Mouse (Mus musculus) liver, postnatal 0 days (tissue): ENCODE results near the gene Lifr. TPM values are rescaled to one million over a fixed set of nuclear protein-coding genes. Genes with fewer than 3 reads are reported as not detected.

ENCODE experiments used
- ATAC-seq: fragments of 200-750 bp; cut with Nextera tagmentation; 2 replicates; pipeline ENCODE4 v1.8.0; 2017; ENCODE audit warnings: mild to moderate bottlenecking, moderate library complexity
- DNase-seq: peaks from one replicate; pipeline ENCODE4 v3.0.0-alpha.2; 2016
- H3K27ac ChIP-seq: fragments of 300-500 bp; sonication (generic); 2 replicates; pipeline ENCODE4 v1.5.1; 2014; ENCODE audit warnings: antibody characterized with exemption, moderate library complexity, mild to moderate bottlenecking, low read depth
- H3K27me3 ChIP-seq: fragments of 300-500 bp; sonication (generic); 2 replicates; pipeline ENCODE4 v1.6.1; 2014; ENCODE audit warnings: low read length, control low read depth, mixed read lengths; ENCODE audit not compliant: insufficient read depth
- H3K36me3 ChIP-seq: fragments of 300-500 bp; sonication (generic); replicated peaks from 2 replicates; pipeline ENCODE4 v1.6.1; 2014; ENCODE audit warnings: mild to moderate bottlenecking, control low read depth, low read length, moderate library complexity, mixed read lengths; ENCODE audit not compliant: insufficient read depth
- H3K4me1 ChIP-seq: fragments of 300-500 bp; sonication (generic); 2 replicates; pipeline ENCODE4 v1.6.1; 2014; ENCODE audit warnings: antibody characterized with exemption, mild to moderate bottlenecking, control low read depth; ENCODE audit not compliant: insufficient read depth
- H3K4me2 ChIP-seq: fragments of 300-500 bp; sonication (generic); 2 replicates; pipeline ENCODE4 v1.6.1; 2014; ENCODE audit warnings: low read depth, mild to moderate bottlenecking, low read length, moderate library complexity, mixed read lengths
- H3K4me3 ChIP-seq: fragments of 300-500 bp; sonication (generic); 2 replicates; pipeline ENCODE4 v1.5.1; 2014; ENCODE audit warnings: low read depth, low read length
- H3K9ac ChIP-seq: fragments of 300-500 bp; sonication (generic); replicated peaks from 2 replicates; pipeline ENCODE4 v1.6.1; 2014; ENCODE audit warnings: mild to moderate bottlenecking, moderate library complexity
- H3K9me3 ChIP-seq: fragments of 300-500 bp; sonication (generic); 2 replicates; pipeline ENCODE4 v1.6.1; 2016; ENCODE audit warnings: mild to moderate bottlenecking, control low read depth, low read length, mixed read lengths
- CTCF ChIP-seq: sonication (generic); IDR thresholded peaks from 2 replicates; pipeline ENCODE4 v1.5.1; 2016; ENCODE audit warnings: antibody characterized with exemption, low read depth
- EP300 ChIP-seq: IDR thresholded peaks from 2 replicates; pipeline ENCODE4 v1.6.1; 2016; ENCODE audit warnings: antibody characterized with exemption, low read depth, mild to moderate bottlenecking
- WGBS: fragments of 180-500 bp; shearing (Covaris S2); extraction: QIAGEN DNeasy Blood & Tissue Kit; methylation state at CpG from one replicate; pipeline ENCODE4 v1.1.7; 2014; ENCODE audit not compliant: insufficient replicate concordance; 5-methylcytosine and 5-hydroxymethylcytosine counted together
- polyA plus RNA-seq: library from polyadenylated mRNA; unstranded; fragments of >200 nt; fragmentation: Nextera tagmentation; extraction: Ambion mirVana; gene quantifications from 2 replicates; pipeline ENCODE4 v1.2.1, GENCODE M21; 2015

Lifr gene
- polyA plus RNA-seq, 1 experiment from 2014 or later = 49.1 TPM

DNA sequence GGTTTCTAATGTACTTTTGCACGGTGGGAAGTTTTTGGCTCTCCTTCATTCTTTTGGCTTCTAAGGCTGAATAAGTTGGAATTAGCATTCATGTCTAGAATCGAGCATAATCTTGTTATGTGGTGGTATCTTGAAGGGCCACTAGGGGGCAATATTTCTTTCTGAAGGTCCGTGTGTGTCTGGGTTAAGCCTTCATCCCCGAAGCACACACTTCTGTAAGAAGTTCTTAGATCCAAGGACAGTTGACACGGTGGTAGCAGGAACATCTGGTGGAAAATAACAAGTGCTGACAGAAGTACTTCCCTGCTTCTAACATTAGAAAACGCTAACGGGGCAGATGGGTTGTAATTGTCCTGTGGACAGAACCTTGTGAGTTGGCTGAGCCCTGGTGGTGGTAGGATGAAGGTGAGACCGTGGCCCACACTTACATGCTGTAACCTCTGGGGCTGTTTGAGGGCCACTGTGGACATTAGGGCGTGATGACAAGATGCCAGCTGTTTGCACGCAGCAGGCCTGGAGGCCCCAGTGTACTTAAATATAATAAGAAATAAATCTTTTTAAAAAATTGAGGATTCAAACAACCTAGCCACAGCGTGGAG, 44.1 kb downstream of the Lifr start:
- ATAC-seq = no peak
- Histone ChIP-seq H3K27me3 (no peaks in the 10 kb centered on the region; the same call in 1 of the 2 replicates), H3K36me3 (0 out of 2 replicates have a peak, but pooled peaks cover 3% of the 10 kb centered on the region), H3K4me3 (no peak overlapping the region), H3K9me3 (no peaks in the 10 kb centered on the region), H3K9ac (no peak overlapping the region; the same call in 1 of the 2 replicates), H3K4me2 (no peak overlapping the region; the same call in 1 of the 2 replicates), H3K4me1 (peaks cover 17% of the 10 kb centered on the region), H3K27ac (no peak overlapping the region)
- WGBS = 44% methylated on average over 11 of the region's 11 CpGs
- no peak for DNase-seq
- TF ChIP-seq CTCF = peak; percentile 63
- no peak for TF ChIP-seq EP300

DNA sequence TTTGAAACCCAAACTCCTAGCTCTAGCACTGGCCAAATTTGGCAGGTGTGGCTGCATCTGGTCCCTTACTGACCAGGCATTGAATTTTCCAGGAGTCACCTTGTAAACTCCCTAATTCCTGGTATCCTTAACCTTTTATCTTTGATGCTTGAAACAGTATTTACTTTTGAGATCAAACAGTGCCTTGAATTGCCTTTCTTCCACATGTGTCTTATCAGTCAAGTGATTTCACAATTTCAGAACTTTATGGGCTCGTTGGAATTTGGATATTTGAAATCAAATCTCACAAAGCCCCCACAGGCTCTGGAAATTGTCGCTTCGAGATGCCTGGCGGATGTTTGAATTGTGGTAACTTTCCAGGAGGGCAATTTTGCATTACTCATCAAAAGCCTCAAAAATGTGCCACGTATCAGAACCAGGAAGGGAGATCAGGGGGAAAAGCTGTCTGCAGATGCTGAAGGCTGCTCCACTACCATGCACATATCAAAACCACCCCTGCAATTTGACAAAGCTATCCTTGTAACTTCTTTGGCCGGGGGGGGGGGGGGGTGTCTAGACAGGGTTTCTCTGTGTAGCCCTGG, 45.7 kb downstream of the Lifr start:
- H3K9ac ChIP-seq = no peak overlapping the region
- H3K36me3 ChIP-seq = 0 out of 2 replicates have a peak, but pooled peaks cover 3% of the 10 kb centered on the region
- peaks cover 22% of the 10 kb centered on the region for H3K4me1 ChIP-seq
- TF ChIP-seq EP300 (no peak), CTCF (no peak)
- H3K4me3 ChIP-seq = no peak overlapping the region
- no peak overlapping the region for H3K4me2 ChIP-seq
- DNase-seq (no peak), ATAC-seq (no peak)
- no peaks in the 10 kb centered on the region; the same call in 1 of the 2 replicates for H3K27me3 ChIP-seq
- H3K9me3 ChIP-seq = no peaks in the 10 kb centered on the region
- 38% methylated on average over 6 of the region's 6 CpGs for WGBS
- no peak overlapping the region for H3K27ac ChIP-seq

DNA sequence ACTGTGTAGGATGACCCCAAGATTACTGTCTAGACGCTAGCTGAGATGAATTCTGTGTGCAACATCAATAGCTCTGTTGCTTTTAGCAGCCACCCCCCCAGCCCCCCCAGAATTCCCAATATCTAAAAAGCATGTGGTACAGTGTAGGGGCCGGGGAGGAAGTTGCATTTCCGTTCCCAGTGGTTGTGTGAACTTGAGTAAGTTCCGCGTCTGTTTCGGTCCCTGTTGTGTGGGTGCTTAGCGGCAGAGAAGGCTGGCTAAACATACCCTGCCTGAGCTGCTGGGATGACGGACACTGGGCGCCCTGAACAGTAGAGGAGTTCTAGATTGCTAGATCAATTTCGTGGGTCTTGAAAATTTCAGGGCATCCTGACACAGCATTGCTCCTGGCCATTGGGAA, 46.5 kb downstream of the Lifr start:
- Histone ChIP-seq H3K36me3 (0 out of 2 replicates have a peak, but pooled peaks cover 3% of the 10 kb centered on the region), H3K4me2 (peak overlapping the region; percentile 47), H3K4me3 (no peak overlapping the region), H3K9me3 (no peaks in the 10 kb centered on the region), H3K27me3 (no peaks in the 10 kb centered on the region; the same call in 1 of the 2 replicates), H3K27ac (peak overlapping the region; percentile 87), H3K9ac (no peak overlapping the region; the same call in 1 of the 2 replicates), H3K4me1 (peaks cover 20% of the 10 kb centered on the region)
- no peak for TF ChIP-seq CTCF
- TF ChIP-seq EP300 = peak; percentile 22; the same call in 1 of the 2 replicates
- WGBS = 31% methylated on average over 10 of the region's 10 CpGs
- DNase-seq (no peak), ATAC-seq (no peak)

DNA sequence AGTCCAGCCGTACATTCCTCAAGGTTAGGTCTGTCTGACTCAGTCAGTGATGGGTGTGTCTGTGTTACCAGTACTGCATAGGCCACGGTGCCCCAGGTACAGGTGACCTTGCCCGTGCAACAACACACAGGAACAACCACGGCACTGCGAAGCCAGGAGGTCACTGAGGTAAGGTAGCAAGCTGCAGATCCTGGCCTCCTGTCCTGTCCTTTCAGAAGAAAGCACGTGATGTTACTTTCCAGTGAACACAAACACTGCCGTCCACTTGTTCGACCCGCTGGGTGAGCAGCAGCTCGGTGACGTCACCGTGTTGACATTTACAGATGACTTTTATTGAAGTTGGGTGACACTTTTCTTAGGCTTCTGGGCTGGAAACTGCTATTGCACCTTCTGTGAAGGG, 47.2 kb downstream of the Lifr start:
- Histone ChIP-seq H3K27ac (peak overlapping the region; percentile 87), H3K36me3 (0 out of 2 replicates have a peak, but pooled peaks cover 3% of the 10 kb centered on the region), H3K4me2 (0 out of 2 replicates have a peak overlapping the region, but pooled peaks have one; percentile 3), H3K4me1 (peaks cover 20% of the 10 kb centered on the region), H3K9ac (no peak overlapping the region), H3K4me3 (no peak overlapping the region), H3K9me3 (no peaks in the 10 kb centered on the region), H3K27me3 (no peaks in the 10 kb centered on the region; the same call in 1 of the 2 replicates)
- peak; percentile 63 for DNase-seq
- WGBS = 54% methylated on average over 12 of the region's 12 CpGs
- ATAC-seq = peak; percentile 83
- TF ChIP-seq CTCF (no peak), EP300 (peak; percentile 27; the same call in 1 of the 2 replicates)

DNA sequence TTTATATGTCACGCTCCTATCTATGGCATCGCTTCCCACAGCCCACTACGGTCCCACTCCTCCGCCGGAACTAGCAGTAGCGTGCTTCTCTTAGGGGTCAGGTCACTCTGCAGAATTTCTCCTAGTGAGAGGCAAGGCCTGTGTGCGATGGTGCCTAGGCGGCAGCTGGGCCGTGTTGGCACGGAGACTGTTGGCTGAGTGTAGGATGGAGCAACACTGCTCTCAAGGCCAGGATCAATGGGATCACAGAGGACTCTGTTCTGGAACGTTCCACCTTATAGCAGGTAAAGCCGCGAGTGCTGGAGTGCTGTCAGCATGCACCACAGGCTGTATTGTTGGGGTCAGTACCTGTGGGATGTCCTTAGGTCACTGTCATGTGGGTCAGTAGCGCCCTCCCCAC, 48.1 kb downstream of the Lifr start:
- H3K27me3 ChIP-seq = no peaks in the 10 kb centered on the region
- no peak overlapping the region for H3K4me3 ChIP-seq
- peak; percentile 60 for DNase-seq
- no peaks in the 10 kb centered on the region for H3K9me3 ChIP-seq
- peak; percentile 34 for TF ChIP-seq EP300
- TF ChIP-seq CTCF = no peak
- no peak overlapping the region for H3K4me2 ChIP-seq
- peaks cover 20% of the 10 kb centered on the region for H3K4me1 ChIP-seq
- peak; percentile 86 for ATAC-seq
- H3K9ac ChIP-seq = no peak overlapping the region
- peak overlapping the region; percentile 87 for H3K27ac ChIP-seq
- H3K36me3 ChIP-seq = no peaks in the 10 kb centered on the region
- 63% methylated on average over 14 of the region's 14 CpGs for WGBS

DNA sequence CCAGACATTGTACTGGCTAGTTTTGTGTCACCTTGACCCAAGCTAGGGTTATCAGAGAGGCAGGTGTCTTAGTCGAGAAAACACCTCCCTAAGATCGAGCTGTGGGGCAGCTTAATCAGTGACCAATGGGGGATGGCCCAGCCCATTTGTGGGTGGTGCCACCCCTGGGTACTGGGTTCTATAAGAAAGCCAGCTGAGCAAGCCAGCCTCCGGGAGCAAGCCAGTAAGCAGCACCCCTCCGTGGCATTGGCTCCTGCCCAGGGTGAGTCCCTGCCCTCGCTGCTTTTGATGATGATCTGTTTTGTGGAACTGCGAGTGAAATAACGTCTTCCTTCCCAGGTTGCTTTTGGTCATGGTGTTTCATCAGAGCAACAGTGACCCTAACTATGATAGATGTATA, 49.9 kb downstream of the Lifr start:
- ATAC-seq (no peak), DNase-seq (no peak)
- H3K36me3 ChIP-seq = no peaks in the 10 kb centered on the region
- no peaks in the 10 kb centered on the region for H3K27me3 ChIP-seq
- peaks cover 28% of the 10 kb centered on the region for H3K4me1 ChIP-seq
- no peaks in the 10 kb centered on the region for H3K9me3 ChIP-seq
- H3K27ac ChIP-seq = no peak overlapping the region
- 52% methylated on average over 7 of the region's 7 CpGs for WGBS
- no peak overlapping the region for H3K9ac ChIP-seq
- no peak overlapping the region for H3K4me3 ChIP-seq
- no peak overlapping the region for H3K4me2 ChIP-seq
- TF ChIP-seq EP300 (no peak), CTCF (no peak)
